Mouse (Mus musculus): ENCODE data around the gene C1qa.

Gene C1qa

GRCm38 (mm10) chr4:136898637-136899036 lies at the start of gene C1qa:
C1qa (minus strand) TSS chr4:136898803.
- DNase-seq (ENCODE audit: low spot score) = no peak

- peak; percentile 52 for DNase-seq (ENCODE audit: low spot score)
Observed at GRCm38 (mm10) chr4:136945397-136945796, 46.8 kb upstream of the C1qa start.

DNA sequence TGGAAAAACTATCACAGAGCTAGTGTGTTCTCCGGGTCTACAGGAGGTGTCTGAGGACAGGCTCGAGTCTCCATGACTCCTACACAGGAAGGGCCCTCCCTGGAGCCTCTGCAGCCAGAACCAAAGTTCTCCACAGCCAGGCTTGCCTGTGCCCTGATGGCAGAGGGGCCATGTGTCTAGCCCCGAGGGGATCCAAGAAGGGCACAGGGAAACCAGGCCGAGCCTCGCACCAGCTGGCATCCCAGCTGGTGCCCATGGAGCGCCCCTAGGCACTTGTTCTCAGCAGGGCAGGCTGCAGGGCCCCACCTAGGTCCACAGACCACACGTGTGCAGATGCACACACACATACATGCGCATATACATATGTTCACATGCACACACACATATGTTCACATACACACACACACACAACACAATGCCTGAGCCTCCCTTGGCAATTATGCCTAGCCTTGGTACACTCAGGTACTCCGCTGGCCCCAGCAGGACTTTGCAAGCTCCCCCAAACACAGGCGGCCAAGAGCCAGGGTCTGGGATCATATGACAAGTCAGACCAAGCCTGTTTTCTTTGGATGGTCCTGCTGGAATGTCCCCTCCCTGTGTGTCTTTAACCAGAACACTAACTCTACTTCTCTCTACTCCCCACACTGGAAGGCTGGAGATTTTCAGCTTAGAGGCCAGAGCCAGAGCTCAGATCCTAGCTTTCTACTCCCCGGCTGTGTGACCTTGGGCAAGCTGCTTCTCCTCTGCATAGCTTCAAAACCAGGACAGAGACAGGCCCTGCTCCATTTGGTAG lies 46.2 kb upstream of the C1qa start:
- no peak for DNase-seq (ENCODE audit: low spot score)

DNA sequence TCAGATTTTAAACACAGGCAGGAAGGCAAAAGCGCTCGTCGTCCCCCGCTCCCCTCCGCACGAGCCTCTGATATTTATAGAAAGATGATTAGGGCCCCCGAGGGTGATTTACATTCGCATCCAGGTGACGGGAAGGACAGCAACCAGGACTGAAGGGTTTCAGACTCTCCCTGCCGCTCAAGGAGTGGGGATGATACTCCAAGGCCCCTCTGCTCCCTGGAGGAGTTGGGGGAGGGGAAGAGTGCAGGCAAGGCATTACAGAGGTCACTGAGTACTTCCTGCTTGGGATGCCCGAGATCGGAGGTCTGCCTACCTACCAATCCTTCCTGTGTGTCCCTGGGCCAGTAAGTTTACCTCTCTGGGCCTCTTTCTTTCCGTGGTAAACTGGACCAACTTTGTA lies 44.6 kb upstream of the C1qa start:
- DNase-seq (ENCODE audit: low spot score) = no peak

- DNase-seq (ENCODE audit: low spot score) = peak; percentile 42
Observed at GRCm38 (mm10) chr4:136942761-136943160, 44.2 kb upstream of the C1qa start.

DNA sequence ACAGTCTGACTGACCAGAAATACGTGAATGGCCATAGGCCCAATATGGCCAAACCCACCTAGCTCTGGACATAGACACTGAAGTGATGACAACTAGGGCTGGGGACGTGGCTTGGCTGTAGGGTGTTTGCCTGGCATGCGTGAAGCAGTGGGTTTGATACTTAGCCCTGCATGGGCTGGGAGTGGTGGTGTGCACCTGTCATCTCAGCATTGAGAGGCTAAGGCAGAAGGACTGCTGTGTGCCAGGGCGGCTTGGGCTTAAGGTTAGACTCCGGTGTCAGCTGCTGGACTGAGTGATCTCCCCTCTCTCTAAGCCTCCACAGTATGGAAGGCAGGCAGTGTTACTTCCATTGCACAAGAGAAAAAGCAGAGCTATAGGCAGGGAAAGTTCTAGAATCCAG lies 39.3 kb upstream of the C1qa start:
- no peak for DNase-seq (ENCODE audit: low spot score)

DNA sequence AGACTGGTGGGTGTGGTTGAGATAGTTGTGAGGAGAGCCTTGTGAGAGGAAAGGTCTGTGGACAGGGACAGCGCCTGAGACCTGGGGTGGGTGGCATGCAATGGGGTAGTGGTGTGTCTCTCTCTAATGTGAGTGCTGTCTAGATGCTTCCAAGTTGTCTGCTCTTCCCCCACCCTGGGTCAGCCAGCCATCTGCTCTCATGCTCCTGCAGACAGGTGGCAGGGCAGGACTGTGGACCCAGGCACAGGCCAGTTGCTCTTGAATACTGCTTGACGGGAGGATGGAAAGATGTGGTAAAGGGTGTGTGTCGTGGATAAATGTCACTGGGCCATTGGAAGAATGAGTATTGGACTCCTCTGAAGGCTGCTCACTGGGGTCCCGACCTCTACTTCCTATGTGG lies 38.7 kb upstream of the C1qa start:
- no peak for DNase-seq (ENCODE audit: low spot score)

- no peak for DNase-seq (ENCODE audit: low spot score)
Observed at GRCm38 (mm10) chr4:136934746-136935613, 36.4 kb upstream of the C1qa start.

DNA sequence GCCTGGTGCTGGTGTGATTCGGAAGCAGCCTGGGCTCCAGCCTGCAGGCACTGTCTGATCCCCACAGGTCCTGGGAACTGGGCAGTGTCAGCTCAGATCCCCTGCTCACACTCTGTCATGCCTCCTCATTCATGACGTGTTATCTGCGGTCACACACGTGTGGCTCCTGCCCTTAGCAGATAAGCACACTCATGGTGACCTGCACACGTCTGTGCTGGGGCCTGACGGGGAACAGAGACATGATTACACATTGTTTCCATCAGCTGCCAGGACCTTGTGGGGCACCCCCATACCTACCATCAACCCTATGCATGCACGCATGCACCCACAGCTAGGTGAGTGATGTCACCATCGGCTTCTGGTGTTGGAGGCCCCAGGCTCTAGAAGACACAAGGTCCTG lies 31.9 kb upstream of the C1qa start:
- no peak for DNase-seq (ENCODE audit: low spot score)

- DNase-seq (ENCODE audit: low spot score) = peak; percentile 80
Observed at GRCm38 (mm10) chr4:136928928-136929327, 30.3 kb upstream of the C1qa start.

DNA sequence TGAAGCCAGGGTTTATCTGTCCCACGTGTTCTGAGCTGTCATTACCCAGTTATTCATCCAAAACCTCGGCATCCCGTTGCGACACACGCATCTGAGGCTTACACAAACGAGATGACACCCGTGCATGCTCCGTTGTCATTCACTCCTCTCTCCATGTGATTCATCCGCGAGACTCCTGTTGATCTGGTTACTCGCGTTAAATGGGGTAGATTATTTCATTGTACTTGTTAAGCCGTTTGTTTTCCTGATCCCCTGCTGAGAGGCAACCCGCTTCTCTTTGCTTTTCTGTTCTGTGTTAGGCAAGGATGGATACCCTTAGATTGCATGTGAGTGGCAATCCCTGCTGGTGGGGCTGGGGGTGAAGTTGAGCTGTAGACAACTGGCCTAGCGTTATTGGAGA lies 27.2 kb upstream of the C1qa start:
- no peak for DNase-seq (ENCODE audit: low spot score)

DNA sequence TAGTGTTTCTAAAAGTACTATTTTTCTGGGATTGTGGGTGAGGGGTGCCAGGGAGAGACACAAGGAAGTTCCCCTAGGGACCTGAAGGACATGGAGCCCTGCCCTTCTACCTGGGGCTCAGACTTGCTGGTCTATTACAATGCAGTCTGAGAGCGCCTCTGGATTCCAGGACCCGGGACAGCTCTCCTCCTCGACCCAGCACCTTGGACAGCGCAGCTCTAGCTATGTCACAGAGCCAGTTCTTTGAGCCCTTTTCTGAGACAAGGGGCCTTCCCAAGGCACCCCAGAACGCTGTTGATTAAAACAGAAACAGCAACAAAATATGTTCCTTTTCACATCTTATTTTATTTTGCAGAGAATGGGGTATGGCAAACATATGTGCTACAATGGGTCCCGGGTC lies 25.9 kb upstream of the C1qa start:
- DNase-seq (ENCODE audit: low spot score) = peak; percentile 83

- no peak for DNase-seq (ENCODE audit: low spot score)
Observed at GRCm38 (mm10) chr4:136919526-136919925, 20.9 kb upstream of the C1qa start.

DNA sequence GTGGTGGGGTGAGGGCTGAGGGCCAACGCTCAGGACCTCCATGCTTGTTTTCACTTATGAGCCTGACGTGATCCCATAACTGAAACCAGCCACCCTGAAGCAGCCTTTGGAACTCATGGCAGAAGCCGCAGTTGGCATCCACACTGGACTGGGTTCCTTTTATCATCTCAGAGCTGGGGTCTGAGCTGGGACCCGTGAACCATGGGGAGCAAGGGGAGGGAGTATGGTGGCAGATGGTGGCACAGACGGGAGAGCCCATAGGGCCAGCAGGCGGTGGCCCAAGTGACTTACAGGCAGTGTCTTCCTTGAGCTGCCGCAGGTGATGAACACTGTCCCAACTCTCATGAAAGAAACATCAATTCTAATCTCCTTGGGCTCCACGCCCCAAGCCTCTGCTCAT lies 20.2 kb upstream of the C1qa start:
- no peak for DNase-seq (ENCODE audit: low spot score)

DNA sequence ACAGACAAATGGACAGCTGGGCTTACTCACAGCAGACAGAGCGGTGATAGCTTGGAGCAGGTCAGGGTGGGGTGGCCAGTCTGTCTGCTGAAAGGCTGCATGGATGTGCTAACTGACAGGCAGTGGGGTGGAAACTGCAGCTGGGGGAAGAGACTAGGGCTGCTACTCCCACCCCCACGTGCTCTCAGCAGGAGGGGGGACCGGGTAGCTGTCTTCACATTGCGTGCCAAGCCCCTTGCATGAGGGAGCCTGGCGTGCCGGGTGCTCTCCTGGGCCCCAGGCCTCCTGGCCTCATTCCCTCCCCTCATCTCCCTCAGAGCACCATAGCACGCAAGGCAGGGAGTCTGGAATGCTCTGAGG lies 18.5 kb upstream of the C1qa start:
- DNase-seq (ENCODE audit: low spot score) = no peak

GRCm38 (mm10) chr4:136916359-136917164 lies 18.0 kb upstream of the C1qa start:
- DNase-seq (ENCODE audit: low spot score) = peak; percentile 33

DNA sequence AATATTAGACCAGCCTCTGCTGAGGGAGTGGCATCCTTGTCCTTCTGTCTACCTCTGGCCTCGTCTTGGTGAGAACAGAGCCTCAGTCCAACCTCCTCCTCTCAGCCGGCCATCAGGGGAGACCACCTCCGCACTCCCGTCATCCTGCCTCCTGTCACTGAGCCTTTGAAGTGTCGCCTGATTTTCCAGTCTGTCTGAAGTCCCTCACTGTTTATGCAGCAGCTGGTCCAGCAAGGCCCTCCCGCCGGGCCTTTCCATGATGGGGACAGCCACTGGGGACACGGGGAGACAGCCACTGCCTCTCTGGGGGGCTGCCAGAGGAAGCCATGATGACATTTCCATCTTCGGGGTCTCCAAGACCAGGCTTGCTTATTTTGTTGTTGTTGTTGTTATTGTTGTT lies 14.2 kb upstream of the C1qa start:
- DNase-seq (ENCODE audit: low spot score) = peak; percentile 39

DNA sequence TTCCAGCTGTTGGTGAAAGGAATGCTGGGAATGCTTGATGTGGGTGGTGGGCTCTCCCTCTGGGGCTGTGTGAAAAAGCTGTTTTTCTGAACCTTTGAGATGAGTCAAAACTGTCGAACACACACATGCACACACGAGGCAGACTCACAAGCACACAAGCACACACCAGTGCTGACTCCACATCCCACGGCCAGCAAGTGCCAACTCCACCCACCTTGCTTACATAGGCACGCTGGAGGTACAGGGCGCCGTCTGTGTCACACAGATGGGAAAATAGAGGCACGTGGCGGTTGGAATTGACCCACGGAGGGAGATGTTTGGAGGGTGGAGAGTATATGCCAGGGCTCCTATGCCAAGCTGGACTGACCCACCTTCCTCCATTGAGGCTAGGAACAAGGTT lies 13.2 kb upstream of the C1qa start:
- DNase-seq (ENCODE audit: low spot score) = no peak

DNA sequence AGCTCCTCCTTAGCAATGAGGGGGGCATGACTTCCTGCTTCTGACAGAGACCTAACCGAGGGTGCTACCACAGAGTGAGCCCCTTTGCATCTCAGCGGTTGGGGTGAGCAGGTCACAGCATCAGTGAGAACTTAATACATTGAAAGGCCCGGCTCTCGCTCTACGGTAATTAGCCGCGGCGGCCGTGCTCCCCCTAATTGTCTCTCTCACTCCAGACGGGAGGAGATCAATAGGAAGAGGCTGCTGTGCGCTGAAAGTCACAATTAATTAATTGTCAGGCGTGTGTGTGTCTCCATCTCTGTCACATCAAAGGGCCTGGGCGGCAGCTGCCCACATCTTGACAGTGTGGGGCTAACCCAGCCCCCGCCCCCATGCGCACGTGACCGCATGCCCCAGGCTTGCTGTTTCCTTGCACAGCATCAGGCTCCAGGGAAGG lies 12.6 kb upstream of the C1qa start:
- peak; percentile 63 for DNase-seq (ENCODE audit: low spot score)

- DNase-seq (ENCODE audit: low spot score) = no peak
Observed at GRCm38 (mm10) chr4:136907809-136908208, 9.2 kb upstream of the C1qa start.

GRCm38 (mm10) chr4:136907033-136907432 lies 8.4 kb upstream of the C1qa start:
- peak; percentile 87 for DNase-seq (ENCODE audit: low spot score)

GRCm38 (mm10) chr4:136904767-136905539 lies 6.3 kb upstream of the C1qa start:
- peak; percentile 54 for DNase-seq (ENCODE audit: low spot score)
